Mouse (Mus musculus) myocyte (in vitro differentiated cells): ENCODE measurements around the gene G6pc3. TPM values are rescaled to one million over a fixed set of nuclear protein-coding genes. Genes with fewer than 3 reads are reported as not detected.
A peak's percentile ranks its signal among the peaks of the same experiment; 100 is the strongest.

Experiments used
- H3K27me3 ChIP-seq: one replicate; pipeline ENCODE4 v1.6.1; 2011; ENCODE audit not compliant: control insufficient read depth, insufficient read depth, insufficient read length
- H3K36me3 ChIP-seq: one replicate; pipeline ENCODE4 v1.6.1; 2011; ENCODE audit not compliant: control insufficient read depth, insufficient read depth
- H3K4me2 ChIP-seq: one replicate; pipeline ENCODE4 v1.6.1; 2011; ENCODE audit warnings: low read depth, control low read depth
- H3K4me3 ChIP-seq: one replicate; pipeline ENCODE4 v1.5.1; 2011; ENCODE audit warnings: mild to moderate bottlenecking, control low read depth, moderate library complexity
- H3K79me2 ChIP-seq: one replicate; pipeline ENCODE4 v1.6.1; 2011; ENCODE audit not compliant: control insufficient read depth, insufficient read depth
- H3ac ChIP-seq: one replicate; pipeline ENCODE4 v1.6.1; 2011; ENCODE audit not compliant: control insufficient read depth, insufficient read length
- CEBPB ChIP-seq: IDR thresholded peaks from 2 replicates; pipeline ENCODE4 v1.6.1; 2011; ENCODE audit warnings: mild to moderate bottlenecking, moderate library complexity; ENCODE audit not compliant: poor library complexity, insufficient read depth, severe bottlenecking
- E2F4 ChIP-seq: IDR thresholded peaks from one replicate; pipeline ENCODE4 v1.6.1; 2011; ENCODE audit warnings: mild to moderate bottlenecking, control low read depth, moderate library complexity; ENCODE audit not compliant: insufficient read depth
- MAX ChIP-seq: IDR thresholded peaks from one replicate; pipeline ENCODE4 v1.6.1; 2011; ENCODE audit warnings: low read depth, mild to moderate bottlenecking, control low read depth
- MYOD1 ChIP-seq, 3 experiments: IDR thresholded peaks; one replicate each; pipeline ENCODE4 v1.6.1; 2011; ENCODE audit warnings: control low read depth in 2 of 3, low read depth in 2 of 3, mild to moderate bottlenecking in 2 of 3, moderate library complexity in 1 of 3; ENCODE audit not compliant: insufficient read length in 2 of 3, control insufficient read depth in 1 of 3
- MYOG ChIP-seq, 3 experiments: IDR thresholded peaks; one replicate each; pipeline ENCODE4 v1.6.1; 2011; ENCODE audit warnings: control low read depth in 2 of 3, low read depth in 2 of 3, mild to moderate bottlenecking in 2 of 3; ENCODE audit not compliant: insufficient read length in 2 of 3, control insufficient read depth in 1 of 3, insufficient read depth in 1 of 3
- POLR2A ChIP-seq: IDR thresholded peaks from one replicate; pipeline ENCODE4 v1.6.1; 2011; ENCODE audit warnings: low read depth, mild to moderate bottlenecking, control low read depth, moderate library complexity; ENCODE audit not compliant: insufficient read length
- POLR2AphosphoS2 ChIP-seq: IDR thresholded peaks from one replicate; pipeline ENCODE4 v1.6.1; 2011; ENCODE audit warnings: low read depth, control low read depth; ENCODE audit not compliant: insufficient read length
- REST ChIP-seq: IDR thresholded peaks from one replicate; pipeline ENCODE4 v1.6.1; 2011; ENCODE audit warnings: mild to moderate bottlenecking, control low read depth, moderate library complexity; ENCODE audit not compliant: insufficient read depth, insufficient read length
- SRF ChIP-seq: IDR thresholded peaks from one replicate; pipeline ENCODE4 v1.6.1; 2011; ENCODE audit warnings: low read depth; ENCODE audit not compliant: control insufficient read depth, insufficient read length
- TCF12 ChIP-seq: IDR thresholded peaks from one replicate; pipeline ENCODE4 v1.6.1; 2011; ENCODE audit warnings: mild to moderate bottlenecking, control low read depth; ENCODE audit not compliant: poor library complexity, insufficient read depth, severe bottlenecking
- TCF3 ChIP-seq: IDR thresholded peaks from one replicate; pipeline ENCODE4 v1.6.1; 2011; ENCODE audit warnings: low read depth, control low read depth; ENCODE audit not compliant: insufficient read length
- USF1 ChIP-seq: IDR thresholded peaks from one replicate; pipeline ENCODE4 v1.6.1; 2011; ENCODE audit warnings: low read depth, mild to moderate bottlenecking, control low read depth, moderate library complexity
- polyA plus RNA-seq: library from polyadenylated mRNA; unstranded; fragments of >200 nt; fragmentation: generic; extraction: Trizol; gene quantifications from one replicate; pipeline ENCODE4 v1.2.1, GENCODE M21; 2012; ENCODE audit warnings: missing spikeins

Gene G6pc3
- polyA plus RNA-seq, result 58.1 TPM

- Histone ChIP-seq H3ac (no peak within 1 kb of the TSS), H3K79me2 (peaks cover 2% of the 10 kb centered on the region), H3K27me3 (no peaks in the 10 kb centered on the region), H3K36me3 (no peaks in the 10 kb centered on the region), H3K4me3 (peak within 1 kb of the TSS; percentile 49), H3K4me2 (peak within 1 kb of the TSS; percentile 79)
- TF ChIP-seq POLR2A, result peak; percentile 46
- no peak for TF ChIP-seq POLR2AphosphoS2
- TF ChIP-seq USF1, result peak; percentile 98
- no peak for TF ChIP-seq E2F4
- no peak for TF ChIP-seq TCF3
- peak in 1 of 3 experiments; percentile 12 for TF ChIP-seq MYOG (IDR thresholded peaks at IDR 0.05; ENCODE audit: control insufficient read depth in 1 of 3, insufficient read depth in 1 of 3, insufficient read length in 2 of 3, low read depth in 2 of 3)
- TF ChIP-seq CEBPB, result no peak
- TF ChIP-seq MAX, result peak; percentile 98
- TF ChIP-seq REST, result no peak
These were observed at the start of gene G6pc3 for GRCm38 (mm10) chr11:102189461-102190436. Gene G6pc3 (plus strand): TSS chr11:102189620.

GRCm38 (mm10) chr11:102140508-102140907 lies 48.9 kb upstream of the G6pc3 start:
- no peak overlapping the region for H3K4me3 ChIP-seq
- no peak overlapping the region for H3K4me2 ChIP-seq
- H3ac ChIP-seq, result no peak overlapping the region
- TF ChIP-seq TCF3 (no peak), MYOD1 (IDR thresholded peaks at IDR 0.05; ENCODE audit: control insufficient read depth in 1 of 3, insufficient read length in 2 of 3, low read depth in 2 of 3) (no peak), CEBPB (no peak), SRF (no peak), POLR2A (no peak), MAX (no peak), REST (no peak), TCF12 (no peak), MYOG (IDR thresholded peaks at IDR 0.05; ENCODE audit: control insufficient read depth in 1 of 3, insufficient read depth in 1 of 3, insufficient read length in 2 of 3, low read depth in 2 of 3) (no peak), E2F4 (no peak), USF1 (no peak), POLR2AphosphoS2 (no peak)
- no peaks in the 10 kb centered on the region for H3K79me2 ChIP-seq
- H3K36me3 ChIP-seq, result no peaks in the 10 kb centered on the region
- H3K27me3 ChIP-seq, result peaks cover 5% of the 10 kb centered on the region

- no peak overlapping the region for H3ac ChIP-seq
- no peak for TF ChIP-seq REST
- no peak for TF ChIP-seq SRF
- TF ChIP-seq MAX, result no peak
- TF ChIP-seq POLR2A, result no peak
- TF ChIP-seq CEBPB, result no peak
- no peak for TF ChIP-seq USF1
- TF ChIP-seq TCF3, result no peak
- peaks cover 24% of the 10 kb centered on the region for H3K27me3 ChIP-seq
- H3K4me2 ChIP-seq, result no peak overlapping the region
- H3K4me3 ChIP-seq, result no peak overlapping the region
- no peaks in the 10 kb centered on the region for H3K79me2 ChIP-seq
- H3K36me3 ChIP-seq, result no peaks in the 10 kb centered on the region
These were observed 47.1 kb upstream of the G6pc3 start for GRCm38 (mm10) chr11:102142355-102142754.

- Histone ChIP-seq H3K36me3 (no peaks in the 10 kb centered on the region), H3K4me3 (no peak overlapping the region), H3K4me2 (no peak overlapping the region), H3ac (no peak overlapping the region), H3K27me3 (peaks cover 30% of the 10 kb centered on the region), H3K79me2 (no peaks in the 10 kb centered on the region)
- TF ChIP-seq E2F4, result no peak
- TF ChIP-seq USF1, result no peak
- no peak for TF ChIP-seq SRF
- no peak for TF ChIP-seq POLR2A
- no peak for TF ChIP-seq MYOG (IDR thresholded peaks at IDR 0.05; ENCODE audit: control insufficient read depth in 1 of 3, insufficient read depth in 1 of 3, insufficient read length in 2 of 3, low read depth in 2 of 3)
- TF ChIP-seq POLR2AphosphoS2, result no peak
- no peak for TF ChIP-seq MAX
- TF ChIP-seq REST, result no peak
- TF ChIP-seq TCF3, result no peak
- TF ChIP-seq MYOD1 (IDR thresholded peaks at IDR 0.05; ENCODE audit: control insufficient read depth in 1 of 3, insufficient read length in 2 of 3, low read depth in 2 of 3), result no peak
- no peak for TF ChIP-seq TCF12
- no peak for TF ChIP-seq CEBPB
These were observed 44.4 kb upstream of the G6pc3 start for GRCm38 (mm10) chr11:102144957-102145470.
